Mouse (Mus musculus) hindlimb bud, embryonic 11.5 days (tissue): ENCODE results near the gene Aak1.

ENCODE experiments used
- DNase-seq: peaks from one replicate; pipeline ENCODE4 v3.0.0-alpha.2; 2012; ENCODE audit warnings: low read depth, low spot score; ENCODE audit errors: extremely low spot score

The Aak1 gene

DNA sequence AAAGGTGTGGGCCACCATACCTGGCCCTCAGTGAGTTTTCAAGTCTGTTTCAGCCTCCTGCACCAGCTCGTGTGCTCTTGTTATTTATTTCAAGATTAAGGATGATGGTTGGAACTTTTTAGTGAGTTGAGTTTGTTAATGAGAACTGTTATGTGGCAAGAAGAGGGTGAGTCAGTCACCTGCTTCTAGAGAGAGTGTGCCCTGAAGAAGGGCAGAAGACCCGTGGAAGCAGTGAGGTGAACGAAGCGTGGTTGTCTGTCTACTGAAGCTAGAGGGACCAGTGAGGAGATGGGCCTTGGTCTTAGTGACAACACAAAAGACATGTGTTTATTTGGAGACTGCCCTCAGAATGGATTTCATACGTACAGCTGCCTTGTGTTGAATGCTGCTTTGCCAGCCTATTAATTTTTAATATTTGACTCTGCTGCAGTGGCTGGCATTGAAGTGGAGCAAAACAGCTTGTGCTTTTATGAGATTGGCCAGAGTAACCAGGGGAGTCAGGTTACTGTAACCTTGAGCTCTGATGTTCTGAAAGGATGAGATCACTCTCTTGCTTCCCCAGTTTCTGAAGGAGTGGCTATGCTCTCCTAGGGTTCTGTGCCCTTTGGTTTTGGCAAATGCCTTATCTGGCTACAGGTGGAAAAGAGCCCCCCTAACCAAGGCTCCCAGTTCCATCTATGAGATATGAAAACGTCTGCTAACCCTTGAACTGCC is 36.7 kb downstream of the Aak1 start:
- DNase-seq: no peak

DNA sequence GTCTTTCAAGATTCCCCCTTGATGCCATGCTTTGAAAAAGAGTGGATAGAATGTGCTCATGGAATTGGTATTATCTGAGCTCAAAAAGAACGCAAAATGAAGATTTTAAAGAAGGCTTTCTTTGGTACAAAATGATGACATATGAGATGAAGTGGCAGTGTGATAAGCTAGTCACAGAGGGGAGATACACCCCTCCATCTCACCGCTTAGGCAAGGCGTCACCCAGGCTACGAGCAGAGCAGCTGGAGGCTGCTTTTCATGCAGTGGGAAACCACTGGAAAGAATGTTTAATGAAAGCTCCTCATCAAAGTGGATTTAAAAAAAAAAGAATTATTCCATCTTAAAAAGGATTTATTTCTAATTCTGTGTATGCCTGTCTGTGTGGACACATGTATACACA is 37.5 kb downstream of the Aak1 start:
- no peak for DNase-seq

DNA sequence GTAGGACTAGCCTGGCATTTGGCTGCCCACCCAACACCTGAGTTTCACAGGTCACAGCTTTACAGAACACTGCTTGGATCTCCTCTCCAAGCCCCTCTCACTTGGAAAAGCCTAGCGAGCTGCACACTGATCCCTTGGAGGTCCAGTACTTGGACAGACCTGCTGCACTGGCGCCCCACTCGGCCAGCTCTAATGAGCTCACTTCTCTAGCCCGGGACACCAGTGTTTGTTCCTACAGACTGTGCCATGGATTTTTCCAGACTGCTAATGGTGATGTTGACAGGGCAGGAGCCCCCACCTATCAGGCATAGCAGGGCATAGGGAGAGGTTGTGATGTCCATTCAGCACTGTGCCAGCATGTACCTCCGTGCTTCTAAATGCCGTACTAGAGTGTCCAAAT is 48.2 kb downstream of the Aak1 start:
- no peak for DNase-seq

DNA sequence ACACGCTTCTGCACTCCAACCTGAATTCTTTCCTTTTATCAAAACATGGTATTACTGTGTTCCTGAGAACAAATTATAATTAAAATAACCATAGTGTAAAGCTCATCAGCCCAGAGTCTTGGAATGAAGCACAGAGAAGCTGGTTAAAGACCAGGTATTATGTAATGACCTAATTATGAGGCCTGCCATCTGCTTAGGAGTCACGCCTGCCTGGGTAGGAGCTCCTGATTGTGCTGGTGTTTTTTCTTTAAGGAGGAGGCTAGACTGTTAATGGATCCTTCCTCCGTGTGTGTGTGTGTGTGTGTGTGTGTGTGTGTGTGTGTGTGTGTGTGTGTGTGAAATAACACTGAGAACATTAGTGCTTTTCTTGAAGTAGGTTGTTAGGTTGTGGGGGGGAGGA is 49.7 kb downstream of the Aak1 start:
- no peak for DNase-seq

DNA sequence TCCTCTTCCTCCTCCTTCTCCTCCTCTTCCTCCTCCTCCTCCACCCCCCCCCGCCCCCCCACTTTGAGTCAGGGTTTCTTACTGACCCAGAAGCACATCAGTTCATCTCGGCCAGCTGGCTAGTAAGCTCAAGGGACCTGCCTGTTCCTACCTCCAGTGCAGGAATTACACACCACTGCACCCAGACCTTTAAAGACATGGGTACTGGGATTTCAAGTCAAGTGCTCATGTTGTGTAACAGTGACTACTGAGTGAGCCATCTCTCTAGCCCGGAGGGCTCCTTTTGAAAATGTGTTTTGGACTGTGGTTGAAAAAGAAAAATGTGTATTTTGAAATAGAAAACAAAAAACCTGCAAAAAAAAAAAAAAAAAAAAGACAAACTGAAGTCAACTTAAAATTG is 50.6 kb downstream of the Aak1 start:
- DNase-seq: no peak

DNA sequence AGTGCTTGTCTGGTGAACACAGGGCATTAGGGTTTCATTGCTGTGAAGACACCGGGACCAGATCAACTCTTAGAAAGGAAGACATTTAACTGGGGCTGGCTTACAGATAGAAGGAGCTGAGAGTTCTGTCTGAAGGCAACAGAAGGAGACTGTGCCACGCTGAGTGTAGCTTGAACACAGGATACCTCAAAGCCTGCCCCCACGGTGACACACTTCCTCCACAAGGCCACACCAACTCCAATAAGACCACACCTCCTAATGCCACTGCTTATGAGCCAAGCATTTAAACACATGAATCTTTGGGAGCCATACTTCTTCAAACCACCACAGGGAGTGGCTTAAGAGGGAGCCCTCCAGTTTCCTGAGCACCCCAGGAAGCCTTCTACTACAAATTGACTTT is 51.2 kb downstream of the Aak1 start:
- DNase-seq: no peak

DNA sequence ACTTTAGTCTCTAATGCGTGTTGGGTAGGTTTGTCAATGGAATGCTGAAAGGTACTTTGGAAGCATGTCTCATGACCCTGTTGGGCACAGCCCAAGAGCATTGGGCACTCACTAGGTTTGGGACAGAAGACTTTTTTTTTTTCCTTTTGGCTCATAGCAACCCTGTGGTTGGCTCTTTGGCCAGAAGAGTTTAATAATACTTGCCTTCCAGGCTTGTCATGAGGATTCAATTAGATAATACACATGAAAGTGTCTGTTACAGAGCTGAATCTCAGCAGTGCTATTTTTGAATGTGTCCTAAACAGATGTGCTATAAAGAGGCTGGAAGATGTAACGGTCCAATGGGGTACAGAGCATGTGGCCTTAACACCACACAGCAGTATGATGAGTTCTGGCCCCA is 56.2 kb downstream of the Aak1 start:
- no peak for DNase-seq

DNA sequence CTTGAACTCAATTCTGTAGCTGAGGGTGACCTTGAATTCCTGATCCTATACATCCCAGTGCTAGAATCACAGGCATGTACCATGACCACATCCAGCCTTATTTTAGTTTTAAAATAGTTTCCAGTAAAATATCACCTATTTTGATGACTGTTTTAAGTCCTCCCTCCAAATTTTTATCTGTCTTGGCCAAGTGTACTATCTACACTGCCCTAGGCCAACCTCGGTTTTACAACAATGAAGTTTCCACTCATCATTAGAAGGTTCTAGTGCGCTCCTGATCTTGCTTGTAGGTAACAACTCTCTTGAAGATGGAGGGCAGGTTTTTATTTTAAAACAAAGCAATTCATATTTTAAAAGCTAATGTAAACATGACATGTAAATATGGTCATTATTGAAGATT is 57.9 kb downstream of the Aak1 start:
- DNase-seq: no peak

DNA sequence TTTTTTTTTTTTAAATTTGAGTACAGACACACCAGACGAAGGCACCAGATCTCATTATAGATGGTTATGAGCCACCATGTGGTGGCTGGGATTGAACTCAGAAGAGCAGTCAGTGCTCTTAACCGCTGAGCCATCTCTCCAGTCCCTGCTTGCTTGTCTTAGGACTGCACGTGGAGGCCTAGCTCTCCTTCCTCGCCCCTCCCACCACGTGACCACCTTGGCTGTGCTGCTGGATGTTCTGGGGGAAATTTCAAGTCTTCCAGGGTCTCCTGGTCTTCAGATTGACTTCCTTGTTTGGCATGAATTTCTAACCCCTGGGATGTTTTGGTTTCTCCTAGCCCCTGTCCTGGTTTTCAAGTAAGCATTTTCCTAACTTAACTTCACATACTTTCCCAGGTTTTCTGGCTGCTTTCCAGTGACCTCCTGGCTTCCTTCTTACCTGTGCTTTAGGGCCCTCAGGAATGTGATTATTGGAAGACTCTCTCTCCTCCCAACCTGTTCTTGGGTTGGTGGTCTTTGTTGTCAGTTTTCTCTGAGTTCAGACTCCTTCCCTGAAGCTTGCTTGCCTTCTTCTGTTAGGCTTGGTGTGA is 59.3 kb downstream of the Aak1 start:
- no peak for DNase-seq

DNA sequence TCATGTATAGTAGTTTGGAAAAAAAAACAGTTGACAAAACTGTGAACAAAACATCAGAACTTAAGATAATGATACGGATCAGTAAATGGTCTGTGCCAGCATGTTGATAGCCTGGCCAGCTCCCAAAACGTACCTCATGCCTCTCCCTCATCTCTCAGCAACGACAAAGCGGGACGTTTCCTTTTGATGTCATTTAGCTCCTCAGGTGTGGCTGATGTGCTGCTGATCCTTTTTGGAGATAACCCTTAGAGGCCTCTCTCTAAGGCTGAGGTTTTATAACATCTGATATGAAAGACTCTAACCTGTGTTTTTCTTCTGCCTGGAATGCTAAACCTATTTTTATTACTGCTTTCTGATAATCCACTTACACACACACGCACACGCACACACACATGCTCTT is 60.6 kb downstream of the Aak1 start:
- DNase-seq: no peak

DNA sequence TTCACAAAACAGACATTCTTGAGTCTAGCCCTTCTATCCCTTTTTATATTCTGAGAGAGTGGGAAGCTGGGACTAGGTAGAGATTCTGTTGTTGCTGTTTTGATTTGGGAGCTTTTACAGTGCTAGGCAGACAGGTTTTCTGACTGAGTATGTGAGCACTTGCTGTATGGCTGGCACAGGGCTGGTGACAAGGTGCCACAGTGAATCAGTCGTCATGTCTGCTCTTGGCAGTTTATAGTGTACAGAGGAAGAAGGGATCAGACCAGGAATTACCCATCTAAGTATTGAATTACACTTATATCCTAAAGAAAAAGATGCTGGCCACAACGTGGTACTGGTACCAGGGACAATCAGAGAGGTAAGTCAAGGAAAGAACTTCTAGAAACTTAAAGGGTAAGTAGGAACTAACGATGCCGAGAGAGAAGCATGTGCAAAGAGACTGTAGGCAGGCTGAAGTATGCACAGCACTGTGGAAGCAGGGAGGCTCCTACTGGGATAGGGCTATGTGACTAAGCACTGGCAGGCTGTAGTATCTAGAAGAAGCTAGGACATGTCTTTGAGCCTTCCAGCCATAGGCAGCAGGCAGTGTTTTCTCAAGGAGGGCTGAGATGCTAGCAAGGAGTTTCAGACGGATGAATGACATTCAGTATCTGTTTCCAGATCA is 67.0 kb downstream of the Aak1 start:
- DNase-seq: no peak

DNA sequence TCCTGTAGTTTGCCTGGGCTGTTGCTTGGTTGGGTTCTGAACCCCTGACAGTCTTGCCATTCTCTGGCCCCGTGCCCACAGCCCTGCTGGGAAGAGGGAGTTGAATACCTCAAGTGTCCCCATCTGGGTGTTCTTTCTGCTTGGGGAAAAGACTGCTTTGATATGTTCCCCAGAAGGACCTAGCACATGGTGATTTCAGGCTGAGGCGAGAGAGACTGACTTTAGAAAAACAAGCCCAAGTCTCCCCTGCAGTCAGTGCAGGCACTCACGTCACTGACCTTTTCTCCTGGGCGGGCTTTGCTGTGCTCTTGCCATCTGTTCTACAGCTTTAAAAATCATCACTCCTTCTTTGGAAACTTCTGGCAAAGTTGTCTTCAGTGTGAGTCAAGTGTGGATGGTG is 67.9 kb downstream of the Aak1 start:
- DNase-seq: no peak

DNA sequence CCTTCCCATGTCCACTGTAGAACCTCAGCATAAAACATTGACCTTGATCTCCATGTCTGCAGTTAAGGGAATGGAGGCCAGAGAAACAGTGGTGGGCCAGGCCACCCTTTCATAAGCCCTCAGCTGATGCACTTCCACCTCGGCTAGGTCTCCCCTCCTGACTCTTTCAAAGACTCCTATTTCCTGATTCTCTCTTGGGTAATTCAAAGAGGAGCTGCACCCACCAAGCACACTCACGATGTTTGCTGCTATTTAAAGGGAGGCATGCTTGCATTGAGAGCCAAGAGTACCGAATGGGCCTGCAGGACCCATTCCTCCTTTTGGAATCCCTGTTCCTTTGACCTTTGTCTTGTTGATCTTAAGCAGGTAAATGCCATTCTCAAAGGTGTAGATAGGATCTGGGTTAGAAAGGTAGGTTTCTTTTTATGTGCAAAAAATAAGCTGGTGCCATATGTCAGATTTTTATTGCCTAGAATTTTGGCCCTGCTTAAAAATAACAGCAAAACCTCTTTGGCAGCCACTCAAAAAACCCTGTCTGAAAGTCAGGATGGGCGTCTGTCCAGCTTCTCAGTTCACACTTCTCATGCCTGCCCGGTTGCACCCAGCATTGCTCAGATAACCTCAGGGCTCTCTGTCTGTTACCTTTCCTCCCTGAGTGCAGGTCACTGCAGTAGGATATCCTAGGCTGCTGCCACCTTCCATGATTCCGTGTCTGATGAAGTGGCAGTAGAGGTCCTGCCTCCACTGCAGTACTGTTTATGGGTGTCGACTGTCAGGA is 68.9 kb downstream of the Aak1 start:
- no peak for DNase-seq

DNA sequence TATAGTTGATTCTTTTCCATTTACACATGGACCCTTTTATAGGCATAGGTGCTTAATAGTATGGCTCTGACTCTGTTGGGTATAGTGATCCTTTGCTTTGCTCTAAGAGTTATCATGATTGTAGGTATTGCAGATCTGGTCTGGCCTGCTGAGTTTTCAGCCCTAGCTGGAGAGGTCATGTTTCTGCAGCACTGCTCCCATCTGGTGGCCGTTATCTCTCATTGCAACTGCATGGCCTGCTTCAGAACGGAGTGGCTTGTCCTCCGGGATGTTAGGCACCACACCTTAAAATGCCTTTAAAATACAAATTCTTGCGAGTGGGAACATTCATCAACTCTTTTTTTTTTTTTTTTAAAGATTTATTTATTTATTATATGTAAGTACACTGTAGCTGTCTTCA is 72.6 kb downstream of the Aak1 start:
- DNase-seq: peak; percentile 22

DNA sequence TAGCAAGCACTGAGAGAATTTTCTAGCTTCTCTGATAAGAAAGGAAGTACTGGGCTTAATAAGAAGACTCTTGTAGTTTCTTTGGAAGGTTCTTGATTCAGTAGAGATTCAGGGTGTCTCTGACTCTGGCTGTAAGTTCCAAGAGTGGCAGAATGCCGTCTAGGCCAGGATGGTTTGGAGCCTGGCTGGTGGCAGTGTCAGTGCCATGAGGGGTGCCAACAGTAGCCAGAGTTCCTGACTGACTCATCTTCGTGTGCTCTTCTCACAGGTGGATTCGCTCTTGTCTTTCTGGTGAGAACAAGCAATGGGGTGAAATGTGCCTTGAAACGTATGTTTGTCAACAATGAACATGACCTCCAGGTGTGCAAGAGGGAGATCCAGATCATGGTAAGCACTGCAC is 75.4 kb downstream of the Aak1 start:
- no peak for DNase-seq

DNA sequence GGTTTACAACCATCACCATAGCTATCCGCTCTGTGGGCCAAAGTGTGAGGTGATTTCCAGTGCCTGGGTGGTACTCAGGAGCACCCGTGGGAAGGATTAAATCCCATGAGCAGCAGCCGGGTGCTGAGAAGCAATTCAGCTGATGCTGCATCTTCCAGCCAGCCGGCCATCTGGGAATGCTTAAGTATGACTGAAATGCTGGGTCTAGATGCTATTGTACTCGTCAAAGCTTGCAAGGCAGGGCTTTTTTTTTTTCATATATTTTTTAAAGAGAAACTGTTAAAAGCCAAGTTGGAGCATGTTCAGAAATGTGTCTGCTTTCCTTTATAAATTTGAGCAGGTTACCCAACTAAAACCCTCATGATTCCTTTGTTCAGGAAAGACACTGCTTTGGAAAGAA is 85.2 kb downstream of the Aak1 start:
- no peak for DNase-seq

DNA sequence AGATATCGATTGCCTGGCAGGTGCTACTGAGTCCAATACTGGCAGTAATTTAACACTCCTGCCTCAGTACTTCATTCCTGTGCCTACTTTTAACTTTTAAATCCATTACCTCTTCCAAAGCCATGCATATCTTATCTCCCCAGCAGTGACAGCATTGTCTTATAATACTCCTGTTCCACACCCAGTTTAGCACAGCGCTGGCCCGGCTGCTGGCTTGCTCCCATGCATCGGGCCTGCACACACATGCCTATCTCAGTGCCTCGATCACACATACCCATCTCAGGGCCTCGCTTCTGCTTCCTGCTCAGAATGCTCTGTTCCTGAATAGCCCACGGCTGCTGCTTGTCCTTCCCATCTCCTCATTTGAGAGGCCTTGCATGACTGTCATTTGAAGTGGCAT is 90.5 kb downstream of the Aak1 start:
- DNase-seq: no peak

DNA sequence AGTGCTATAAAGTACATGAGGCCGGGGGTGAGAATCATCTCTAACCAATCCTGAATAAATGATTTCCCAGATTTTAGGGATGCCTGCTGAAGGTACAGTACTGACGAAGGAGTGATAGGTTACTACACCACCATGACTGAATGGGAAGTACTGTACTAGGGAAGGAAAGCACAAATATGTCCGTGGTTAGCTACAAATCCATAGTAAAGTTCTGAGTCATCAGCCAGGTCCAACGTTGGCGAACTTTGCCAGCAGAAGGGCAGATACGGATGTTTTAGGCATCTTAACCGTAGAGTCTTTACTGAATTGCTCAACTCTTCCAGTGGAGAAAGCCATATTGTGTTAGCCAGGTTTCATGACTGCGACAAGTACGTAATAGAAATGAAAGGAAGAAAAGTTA is 91.6 kb downstream of the Aak1 start:
- DNase-seq: no peak

DNA sequence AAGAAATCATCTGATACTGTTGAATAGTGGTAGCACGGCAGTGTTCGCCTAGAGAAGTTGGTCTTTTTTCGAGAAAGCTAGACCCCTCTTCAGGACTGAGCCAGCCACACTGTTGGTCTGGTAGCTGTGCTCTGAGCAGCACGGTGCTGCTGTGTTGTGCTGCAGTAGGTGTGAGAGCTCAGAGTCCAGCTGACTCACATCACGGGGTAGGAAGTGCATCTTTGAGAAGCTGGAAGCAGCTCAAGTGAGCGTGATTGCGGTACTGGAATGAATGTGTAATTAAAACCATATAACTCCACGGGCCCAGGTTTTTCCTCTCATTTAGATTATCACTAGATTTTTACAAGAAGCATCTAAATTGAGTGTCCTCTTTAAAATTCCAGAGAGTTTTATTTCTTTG is 97.8 kb downstream of the Aak1 start:
- no peak for DNase-seq

DNA sequence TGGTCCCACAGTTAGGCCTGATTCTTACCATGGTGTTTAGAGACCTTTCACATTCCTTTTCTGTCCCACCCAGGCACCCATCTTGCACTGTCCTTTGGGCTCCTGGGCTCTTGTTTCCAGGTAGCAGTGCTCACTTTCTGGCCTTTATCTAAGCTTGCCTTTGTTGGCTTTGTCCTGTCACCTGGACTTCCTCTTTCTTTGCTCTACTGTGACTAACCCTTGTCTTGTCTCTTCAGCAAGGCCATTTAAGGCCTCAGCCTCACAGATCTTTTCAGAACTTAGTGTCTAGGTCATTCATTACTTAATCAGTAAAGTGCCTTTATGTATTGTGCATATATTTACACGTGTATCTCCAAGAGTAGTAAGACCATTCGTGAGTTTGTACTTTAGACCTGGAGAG is 99.4 kb downstream of the Aak1 start:
- DNase-seq: no peak

DNA sequence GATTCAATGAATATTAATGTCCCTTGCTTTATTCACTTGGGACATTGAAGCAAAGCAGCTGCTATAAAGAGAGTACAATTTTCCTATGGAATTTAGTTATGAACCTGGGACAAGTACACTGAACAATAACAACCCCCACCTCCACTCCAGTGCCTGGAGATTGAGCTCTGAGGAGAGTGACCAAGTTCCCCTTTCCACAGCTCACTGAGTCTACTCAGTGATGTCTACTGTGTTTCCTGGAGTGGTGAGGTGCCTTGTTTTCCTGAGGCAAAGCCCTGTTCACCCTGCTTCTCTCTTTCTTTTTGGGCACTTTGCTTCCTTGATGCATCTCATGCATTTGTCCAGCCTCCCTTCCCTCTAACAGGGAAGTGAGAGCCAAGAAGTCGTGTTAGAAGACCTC is 100.8 kb downstream of the Aak1 start:
- no peak for DNase-seq

DNA sequence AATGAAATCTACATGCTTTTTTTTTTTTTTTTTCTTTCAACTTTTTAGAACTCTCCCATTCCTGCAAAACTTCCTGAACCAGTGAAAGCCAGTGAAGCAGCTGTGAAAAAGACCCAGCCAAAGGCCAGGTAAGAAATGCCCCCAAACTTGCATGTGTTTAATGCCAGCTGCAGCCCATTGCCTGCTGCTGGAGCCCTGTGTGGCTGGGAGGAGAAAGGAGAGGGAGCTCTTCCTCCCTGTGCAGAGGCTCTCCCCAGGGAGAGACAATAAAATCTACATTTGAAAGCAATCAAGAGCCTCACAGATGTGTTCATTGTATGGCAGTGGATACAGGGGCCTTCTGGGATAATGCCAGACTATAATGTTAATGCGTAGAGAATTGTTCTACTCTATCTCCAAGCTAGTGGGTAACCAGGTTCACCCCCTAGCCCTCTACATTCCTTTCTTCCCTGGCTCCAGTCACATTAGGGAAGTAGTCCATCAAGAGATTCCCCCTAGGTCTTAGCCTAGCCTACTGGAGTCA is 101.5 kb downstream of the Aak1 start:
- no peak for DNase-seq
